Mouse (Mus musculus) brain, adult 2 months (tissue): ENCODE results near the gene Hk3.

Source experiments
- DNase-seq: peaks from one replicate; pipeline ENCODE4 v3.0.0; 2011; ENCODE audit warnings: low read depth, low spot score

The Hk3 gene

DNA sequence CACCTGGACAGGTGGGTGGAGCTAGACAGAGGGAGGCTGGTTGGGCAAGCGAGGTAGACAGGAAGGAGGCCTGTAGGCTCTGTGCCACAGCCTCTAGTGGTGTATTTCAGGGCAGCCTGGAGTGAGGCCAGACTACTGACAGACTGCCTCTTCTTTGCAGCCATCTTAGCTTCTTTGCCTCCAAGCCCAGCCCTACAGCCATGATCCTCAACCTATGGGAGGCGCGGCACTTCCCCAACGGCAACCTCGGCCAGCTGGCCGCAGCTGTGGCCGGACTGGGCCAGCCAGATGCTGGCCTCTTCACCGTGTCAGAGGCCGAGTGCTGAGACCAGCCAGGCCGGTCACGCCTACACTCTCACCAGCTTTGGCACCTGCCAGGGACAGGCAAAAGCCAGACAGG is 16.5 kb downstream of the Hk3 start:
- DNase-seq: peak; percentile 64

DNA sequence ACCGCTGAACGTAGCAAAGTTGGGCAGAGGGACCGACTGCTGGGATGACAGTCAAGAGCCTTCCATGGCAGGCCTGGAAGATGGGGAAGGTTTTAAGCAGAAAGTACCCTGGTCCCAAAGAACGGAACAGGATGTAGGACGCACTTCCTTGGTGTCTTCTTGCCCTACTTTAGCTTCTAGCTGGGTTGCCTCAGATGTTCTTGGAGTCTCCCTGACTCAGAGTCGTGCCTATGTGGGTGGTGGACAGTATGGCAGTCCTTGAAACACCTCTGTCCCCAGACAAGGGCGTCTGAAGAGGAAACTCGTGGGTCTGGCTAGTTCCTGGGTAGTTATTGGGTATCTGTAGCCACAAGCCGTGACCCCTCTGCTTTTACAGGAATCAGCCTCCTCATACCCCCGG is 19.1 kb downstream of the Hk3 start:
- DNase-seq: peak; percentile 77

DNA sequence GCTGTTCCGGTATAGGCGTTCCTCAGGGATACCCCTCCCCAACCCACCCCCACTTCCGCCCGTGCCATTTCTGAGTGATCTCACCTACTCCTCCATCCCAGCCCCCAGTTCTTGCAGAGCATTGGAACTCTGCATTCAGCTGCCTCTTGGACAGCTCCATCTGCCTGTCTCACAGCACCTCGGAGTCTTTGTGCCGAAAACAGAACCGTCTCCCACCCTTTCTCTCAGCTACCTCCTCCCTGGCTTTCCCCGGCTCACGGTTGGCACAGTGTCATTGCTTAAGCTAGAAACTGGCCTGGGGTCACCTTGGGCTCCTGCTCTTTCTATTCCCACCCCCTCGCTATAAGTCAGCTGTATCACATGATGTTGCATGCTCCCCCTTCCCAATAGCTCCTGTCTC is 20.8 kb downstream of the Hk3 start:
- DNase-seq: peak; percentile 91

DNA sequence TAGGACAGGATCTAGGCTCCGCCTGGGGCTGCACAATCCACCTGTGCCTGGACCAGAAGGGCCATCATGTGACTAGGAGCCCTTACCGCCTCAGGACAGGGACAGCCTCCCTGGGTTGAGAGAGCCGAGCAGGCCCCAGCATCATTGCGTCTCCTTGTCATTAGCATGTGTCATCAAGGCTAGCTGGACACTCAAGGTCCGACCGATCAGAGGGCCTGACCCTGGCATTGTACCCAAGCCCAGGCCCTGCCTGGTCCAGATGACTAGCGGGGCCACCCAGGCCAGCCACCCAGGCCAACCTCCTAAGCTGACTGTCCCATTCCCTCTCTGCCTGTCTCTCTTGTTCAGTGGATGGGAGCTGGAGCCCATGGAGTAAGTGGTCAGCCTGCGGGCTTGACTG is 23.6 kb downstream of the Hk3 start:
- DNase-seq: no peak

DNA sequence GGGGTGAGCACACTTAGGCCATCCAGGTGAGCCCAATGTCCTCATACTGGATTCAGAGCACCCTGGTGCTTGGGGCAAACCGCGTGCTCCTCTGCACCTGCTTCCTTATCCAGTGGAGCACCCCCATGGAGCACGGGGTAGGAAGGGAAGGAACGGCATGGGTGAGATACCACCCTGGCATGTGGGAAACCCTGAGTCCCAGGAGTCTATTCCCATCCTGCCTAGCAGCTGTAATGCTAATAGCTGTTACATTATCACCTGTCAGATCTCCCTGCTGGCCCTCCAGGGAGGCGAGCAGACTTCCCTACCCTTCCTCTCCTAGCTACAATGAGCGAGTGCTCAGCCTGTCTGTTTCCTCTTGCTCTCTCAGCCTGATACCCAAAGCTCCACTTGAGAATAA is 26.0 kb downstream of the Hk3 start:
- no peak for DNase-seq

DNA sequence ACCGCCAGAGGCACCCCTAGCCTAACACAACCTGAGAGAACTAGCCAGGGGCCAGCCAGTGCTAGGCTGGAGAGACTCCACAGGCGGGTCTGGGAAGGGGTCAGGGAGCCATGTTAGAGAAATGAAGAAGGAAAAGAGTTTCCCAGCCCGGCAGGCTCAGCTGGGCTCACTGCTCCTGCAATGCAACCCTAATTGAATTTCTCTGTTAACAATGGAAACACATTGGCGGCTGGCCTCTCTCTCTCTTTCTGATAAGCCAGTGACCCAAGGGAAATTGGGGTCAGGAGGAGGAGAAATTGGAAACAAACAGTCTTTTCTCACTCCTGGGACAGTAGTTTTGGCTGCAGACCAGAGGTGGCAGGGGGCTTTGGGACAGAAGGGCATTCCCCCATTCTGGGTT is 26.6 kb downstream of the Hk3 start:
- no peak for DNase-seq

DNA sequence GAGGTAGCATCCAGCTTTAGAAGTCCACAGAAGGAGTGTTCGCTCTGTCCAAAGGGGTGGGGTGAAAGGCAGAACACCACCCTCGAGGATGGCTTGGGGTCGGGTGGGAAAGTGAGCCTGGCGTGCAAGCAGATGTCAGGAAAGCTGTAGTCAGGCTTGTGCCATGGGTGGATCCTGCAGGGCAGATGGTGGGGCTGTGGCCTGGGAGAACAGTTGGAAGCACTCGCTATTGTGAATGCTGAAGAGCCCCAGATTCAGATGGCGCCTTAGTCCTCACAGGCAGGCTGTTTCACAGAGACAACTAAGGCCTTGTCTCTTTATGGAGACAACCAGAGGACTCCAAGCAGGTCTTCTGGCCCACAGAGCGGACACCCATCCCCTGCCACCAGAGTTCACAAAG is 29.0 kb downstream of the Hk3 start:
- peak; percentile 57 for DNase-seq

DNA sequence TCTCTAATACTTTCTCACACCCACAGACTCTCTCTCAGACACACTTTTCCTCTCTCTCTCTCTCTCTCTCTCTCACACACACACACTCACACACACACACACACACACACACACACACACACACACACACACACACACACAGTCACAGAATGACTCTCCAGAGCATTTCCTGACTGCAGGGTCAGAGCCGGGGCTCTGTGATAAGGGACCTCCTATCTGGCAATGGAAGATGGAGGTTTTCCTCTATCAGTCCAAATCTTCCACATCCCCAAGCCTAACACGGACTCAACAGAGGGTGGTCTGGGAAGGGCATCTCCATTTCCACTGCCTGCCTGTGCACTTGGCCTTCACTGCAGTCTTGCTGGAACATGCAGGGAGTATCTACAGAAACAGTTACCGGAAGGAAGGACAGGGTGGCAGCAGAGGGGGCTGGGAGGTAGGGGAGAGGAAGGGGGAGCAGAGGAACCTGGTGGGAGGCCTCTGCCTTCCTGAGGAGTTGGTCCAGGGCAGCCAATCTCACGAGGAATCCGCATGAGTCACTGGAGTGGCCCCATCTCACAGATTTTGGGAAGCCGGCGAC is 32.9 kb downstream of the Hk3 start:
- no peak for DNase-seq

DNA sequence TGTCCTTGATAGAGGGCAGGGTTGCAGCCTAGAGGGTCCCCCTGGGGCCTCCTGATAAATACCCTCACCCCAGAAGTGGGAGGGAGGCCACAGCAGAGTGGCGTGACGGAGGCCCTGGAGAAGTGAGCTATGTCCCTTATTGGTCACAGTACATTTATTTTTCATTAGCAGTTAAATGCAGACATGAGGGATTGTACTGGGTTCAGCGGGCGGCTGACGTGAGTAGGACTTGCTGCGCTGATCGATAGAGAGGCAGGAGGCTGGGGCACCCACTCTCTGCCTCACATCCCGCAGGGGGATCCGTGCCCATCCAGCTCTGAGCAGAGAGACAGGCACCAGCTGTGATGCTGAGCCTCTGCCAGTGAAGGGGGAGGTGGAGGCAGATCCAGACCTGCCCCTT is 33.8 kb downstream of the Hk3 start:
- peak; percentile 35 for DNase-seq

DNA sequence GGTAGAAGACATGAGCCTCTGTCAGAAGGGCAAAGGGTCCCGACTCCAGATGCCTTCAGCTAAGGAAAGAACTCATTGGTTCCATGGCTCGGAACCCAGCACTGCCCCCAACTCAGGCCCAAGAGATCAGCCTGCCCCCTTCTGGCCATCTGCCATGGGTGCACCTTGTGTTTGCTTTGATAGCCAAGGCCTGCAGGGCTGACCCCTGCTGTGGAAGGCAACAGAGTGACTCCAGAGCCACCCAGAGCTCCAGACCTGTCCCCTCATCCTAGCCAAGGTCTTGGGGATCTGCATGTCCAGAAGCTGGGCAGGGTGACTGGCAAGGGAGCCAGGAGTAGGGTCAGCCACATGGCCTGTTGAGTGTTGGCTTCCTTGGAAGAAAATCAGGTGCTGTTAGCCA is 37.6 kb downstream of the Hk3 start:
- no peak for DNase-seq

DNA sequence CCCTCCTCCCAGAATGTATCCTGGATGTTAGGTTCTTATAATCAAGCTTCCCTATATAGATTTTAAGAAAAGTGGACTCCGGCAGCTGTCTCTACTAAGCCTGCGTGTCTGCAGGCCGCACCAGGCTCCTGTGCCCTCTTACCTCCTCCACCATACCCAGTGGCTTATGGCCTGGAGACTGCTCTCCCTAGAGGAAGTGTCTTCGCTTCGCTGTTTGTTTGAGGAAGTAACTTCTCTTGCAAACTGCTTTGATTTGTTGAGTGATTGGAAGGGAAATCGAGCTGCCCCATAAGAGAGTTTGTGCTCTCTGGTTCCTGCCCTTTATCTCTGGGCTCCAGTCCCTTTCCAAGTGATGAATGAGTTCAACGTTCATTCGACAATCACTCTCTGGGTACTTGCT is 38.2 kb downstream of the Hk3 start:
- no peak for DNase-seq

DNA sequence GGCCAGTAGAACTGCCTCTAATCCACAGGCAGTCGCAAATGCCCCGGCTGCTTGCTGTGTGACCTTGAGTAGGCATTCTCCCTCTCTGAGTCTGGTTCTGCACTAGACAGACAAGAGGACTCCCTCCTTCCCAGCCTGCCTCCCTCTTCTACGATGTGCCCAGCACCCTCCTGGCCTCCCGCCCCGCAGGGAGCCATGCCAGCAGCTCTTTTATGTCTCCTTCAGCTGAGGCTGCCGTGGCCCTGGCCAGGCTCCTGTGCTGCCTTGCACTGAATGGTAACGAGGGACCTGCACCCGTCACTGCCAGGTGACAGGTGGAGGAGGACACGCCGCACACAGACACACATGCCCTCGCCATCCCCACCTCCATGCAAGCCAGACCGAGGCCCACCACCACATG is 40.2 kb downstream of the Hk3 start:
- DNase-seq: peak; percentile 68

DNA sequence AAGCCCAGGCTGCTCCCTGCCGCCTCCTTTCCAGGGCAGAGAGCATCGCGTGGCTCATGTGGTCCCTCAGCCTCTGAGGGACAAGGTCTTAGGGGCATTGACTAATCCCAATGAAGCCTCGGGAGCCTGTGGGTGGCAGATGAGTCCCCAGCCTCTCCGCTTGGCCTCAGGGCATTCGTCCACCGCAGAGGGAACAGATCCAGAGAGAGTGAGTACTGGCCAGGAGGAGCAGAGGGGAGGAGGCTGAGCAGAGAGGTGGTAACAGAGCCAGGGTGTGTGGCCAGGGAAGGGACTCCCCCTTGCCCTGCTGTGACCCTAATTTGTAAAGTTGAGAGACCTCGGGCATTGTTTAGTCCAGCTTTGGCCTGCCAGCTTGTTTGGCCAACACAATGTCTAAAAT is 42.4 kb downstream of the Hk3 start:
- peak; percentile 63 for DNase-seq

DNA sequence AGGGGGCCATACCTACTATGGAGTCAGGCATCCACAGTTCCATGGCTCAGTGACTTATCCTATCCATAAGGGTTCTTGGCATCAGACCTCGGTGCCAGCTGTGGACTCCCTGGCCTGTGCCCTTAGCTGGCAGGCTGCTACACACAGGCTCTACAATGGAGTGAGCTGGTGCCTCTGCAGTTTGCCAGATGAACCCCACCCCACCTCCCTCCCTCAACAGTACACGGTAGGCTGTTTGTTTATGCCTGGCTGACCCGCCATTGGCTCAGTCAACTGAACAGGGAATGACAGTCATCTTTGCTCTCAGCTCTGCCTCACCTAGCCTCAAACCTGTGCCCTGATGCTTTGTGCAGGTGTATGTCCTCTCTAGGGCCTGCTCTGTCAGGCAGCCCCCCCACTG is 45.6 kb downstream of the Hk3 start:
- no peak for DNase-seq

DNA sequence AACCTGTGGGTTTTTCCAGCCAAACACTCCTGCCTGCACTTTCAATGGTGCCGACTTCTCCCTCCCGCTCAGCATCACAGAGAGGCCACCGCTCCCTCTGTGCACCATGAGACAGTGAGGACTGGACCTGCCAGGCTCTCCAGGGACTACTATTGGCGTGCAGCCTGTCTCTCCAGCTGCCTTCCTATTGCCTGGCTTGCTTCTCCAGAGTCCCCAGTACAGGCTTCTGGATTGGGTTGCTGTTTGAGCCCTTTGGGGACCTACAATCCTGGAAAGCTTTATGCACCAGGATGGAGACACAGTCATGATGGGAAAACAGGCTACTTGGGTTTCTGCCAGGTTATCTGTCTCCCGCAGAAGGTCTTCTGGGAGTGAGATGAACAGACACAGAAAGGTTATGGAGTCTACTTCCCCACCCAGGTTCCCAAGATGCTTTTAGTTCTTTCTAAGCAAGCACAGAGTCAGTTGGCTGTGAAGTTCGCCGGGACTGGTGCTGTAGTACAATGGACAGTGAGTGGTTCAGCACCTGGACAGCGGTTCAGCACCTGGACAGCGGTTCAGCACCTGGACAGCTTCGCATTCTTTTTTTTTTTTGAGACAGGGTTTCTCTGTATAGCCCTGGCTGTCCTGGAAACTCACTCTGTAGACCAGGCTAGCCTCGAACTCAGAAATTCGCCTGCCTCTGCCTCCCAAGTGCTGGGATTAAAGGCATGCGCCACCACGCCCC is 50.5 kb downstream of the Hk3 start:
- no peak for DNase-seq

DNA sequence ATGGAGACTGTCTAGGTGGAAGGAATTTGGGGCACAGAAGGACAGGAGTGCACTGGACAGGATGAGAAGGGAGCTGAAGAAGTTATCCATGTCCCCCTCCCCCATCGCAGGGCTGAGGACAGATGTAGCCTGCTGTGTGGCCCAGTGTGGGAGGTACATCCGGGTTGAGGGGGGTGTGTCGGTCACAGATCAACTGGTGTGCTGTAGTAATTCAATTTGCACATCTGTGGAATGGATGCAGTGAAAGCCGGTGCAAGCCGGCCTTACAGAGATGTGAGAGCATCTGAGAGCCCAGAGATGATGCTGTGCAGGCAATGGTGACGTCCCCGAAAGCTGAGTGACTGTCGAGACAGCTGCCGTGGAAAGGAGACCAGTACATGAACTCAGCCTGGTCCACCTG is 51.7 kb downstream of the Hk3 start:
- DNase-seq: no peak

DNA sequence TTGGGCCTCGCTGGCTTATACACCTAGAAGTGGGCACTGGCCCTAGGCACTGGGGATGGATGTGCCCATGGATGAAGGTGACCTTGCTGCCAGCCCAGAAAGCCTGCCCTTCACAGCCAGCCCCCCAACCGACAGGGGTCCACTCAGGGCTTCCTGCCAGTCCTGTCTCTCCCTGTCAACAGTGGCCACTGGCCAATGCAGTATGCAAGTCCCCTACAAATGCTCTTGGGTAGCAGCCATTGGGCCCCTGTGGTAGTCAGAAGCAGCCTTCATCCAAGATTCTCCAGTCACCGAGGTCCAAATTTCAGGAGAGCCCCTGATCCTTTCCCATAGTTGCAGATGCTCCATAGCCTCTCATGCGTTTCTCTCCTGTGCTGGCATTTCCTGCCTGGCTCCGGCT is 52.5 kb downstream of the Hk3 start:
- DNase-seq: no peak

DNA sequence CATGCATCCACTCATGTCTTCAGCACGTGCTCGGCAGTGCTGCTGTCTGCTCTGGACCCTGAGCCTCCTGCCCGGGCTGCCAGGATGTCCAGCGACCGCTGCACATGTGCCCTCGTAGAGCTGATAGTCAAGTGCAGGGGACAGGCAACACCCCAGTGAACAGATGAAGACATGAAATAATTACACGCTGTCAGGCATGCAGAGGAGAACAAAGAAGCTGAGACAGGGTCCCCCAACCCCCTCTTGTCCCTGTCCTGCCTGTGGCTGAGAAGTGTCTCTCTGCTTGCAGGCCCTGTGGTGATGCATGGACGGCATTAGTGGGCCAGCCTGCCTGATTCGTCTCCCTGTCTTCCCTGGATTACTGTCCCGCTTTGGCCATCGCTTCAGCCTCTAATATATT is 53.7 kb downstream of the Hk3 start:
- no peak for DNase-seq

DNA sequence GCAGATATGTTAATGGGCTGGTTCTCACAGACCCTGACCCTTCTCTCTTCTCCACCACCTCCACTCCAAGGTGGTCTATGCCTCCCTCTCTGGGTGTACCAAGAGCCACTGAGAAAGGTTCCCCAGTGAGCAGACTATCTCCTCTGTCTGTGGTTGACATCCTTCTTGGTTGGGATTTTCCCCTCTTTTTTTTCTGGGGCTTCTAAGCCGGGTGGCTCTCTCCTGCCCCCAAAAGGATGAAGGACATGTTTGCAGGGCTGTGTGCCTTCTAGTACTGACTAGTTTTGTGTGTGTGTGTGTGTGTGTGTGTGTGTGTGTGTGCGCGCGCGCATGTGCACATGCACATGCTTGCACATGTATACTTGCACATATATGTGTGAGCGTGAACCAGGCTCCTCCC is 55.9 kb downstream of the Hk3 start:
- DNase-seq: peak; percentile 63

DNA sequence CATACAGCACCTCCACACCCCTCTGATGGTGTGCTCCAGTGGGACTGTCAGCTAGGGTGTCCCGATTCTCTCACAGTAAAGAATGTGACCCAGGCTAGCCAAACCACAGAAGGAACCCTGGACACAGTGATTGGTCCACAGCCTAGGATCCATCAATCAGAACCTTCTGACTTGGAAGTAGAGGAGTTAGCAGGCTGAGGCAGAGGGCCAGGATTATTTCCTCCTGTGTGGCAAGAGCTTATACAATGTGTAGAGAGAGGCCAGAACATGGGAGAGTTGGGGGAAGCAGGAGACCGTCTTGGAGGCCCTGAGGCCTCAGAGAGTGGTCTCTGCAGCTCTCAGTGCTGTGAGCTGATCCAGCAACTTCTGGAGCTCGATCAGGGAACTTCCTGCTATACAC is 60.7 kb downstream of the Hk3 start:
- no peak for DNase-seq

DNA sequence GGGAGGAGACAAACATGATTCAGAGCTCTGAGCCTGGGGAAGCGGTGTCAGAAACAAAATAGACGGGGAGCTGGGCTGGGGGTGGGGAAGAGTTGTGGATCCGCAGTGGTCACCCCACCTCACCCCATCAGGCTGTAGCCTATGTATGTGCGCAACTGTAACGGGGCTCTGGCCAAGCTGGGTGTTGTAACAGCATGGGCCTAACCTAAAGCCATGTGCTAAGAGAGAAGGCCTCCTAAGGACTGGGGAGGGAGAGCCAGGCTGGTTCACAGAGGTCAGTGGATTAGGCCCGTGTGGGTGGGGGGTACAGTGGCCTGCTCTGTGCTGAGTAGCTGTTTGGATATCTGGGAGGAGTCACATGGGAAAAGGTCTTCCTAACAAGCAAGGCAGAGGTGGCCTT is 61.3 kb downstream of the Hk3 start:
- DNase-seq: no peak

DNA sequence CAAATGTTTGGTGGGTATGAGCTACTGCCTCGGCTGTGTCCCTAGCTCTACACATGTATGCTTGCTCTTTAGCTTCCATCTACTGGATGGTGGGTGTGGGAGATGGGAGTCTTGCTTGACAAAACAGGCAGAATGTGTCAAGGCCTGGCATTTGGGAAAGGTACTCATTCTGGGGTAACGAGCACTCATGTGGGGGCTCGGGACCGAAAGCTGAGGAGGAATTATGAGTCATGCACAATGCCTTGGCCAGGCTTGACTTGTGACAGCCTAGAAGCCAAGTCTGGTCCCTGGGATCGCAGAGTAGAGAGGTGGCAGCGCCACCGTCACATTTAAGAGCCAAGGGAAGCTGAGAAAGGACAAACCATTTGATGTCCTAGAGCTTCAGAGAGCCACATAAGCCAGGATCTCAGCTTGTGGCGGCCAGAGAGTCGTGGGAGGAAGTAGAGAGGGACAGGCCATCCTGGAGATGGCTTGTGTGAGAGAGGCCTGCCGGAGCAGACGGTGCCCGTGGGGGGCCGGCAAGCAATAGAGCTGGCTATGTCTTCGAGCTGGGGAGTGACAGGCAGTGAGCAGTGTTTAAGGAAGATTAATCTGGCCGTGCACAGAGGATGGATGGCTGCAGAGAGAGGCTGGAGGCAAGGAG is 62.0 kb downstream of the Hk3 start:
- DNase-seq: peak; percentile 95

DNA sequence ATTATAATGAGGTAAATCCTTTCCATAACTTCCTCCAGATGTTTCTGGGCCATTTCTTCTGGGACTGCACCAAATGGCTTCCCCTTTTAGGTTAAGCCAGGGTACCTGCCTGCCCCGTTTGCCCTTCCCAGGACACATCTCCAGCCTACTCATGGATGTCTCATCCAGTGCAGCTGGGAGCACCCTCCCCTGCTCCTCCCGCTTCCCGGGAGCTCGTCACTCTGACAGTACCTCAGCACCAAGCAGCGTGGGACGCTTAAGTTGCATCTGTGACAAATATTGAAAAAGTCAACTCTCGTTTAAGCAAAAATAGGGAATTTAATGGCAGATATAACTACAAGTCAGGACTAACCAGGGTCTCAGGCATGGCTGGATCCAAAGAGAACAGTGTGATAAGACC is 63.9 kb downstream of the Hk3 start:
- peak; percentile 65 for DNase-seq
